ENCODE assay signal across 11 mouse cellular contexts in genomic region chr2:7082376-7083025, GRCm38 (mm10).
A peak's percentile ranks its signal among the peaks of the same experiment; 100 is the strongest.
DNase-seq lines count a peak whose midpoint lies in the region; ATAC-seq and TF ChIP-seq lines count a peak whose summit lies in the region.
"Had no signal": no experiment of that assay in that cellular context is flagged by ENCODE, and none has a peak within 500 bp of the region (broad histone marks: within the 10 kb centered on the region; RNA-seq: fewer than 3 reads in every experiment).

No protein-coding gene starts in this region.

- no peaks in the 10 kb centered on the region for H3K27me3 ChIP-seq in embryonic facial prominence, embryonic 15.5 days
- no peaks in the 10 kb centered on the region for H3K27me3 ChIP-seq in intestine, postnatal 0 days (replicated peaks; ENCODE audit: control insufficient read depth, insufficient read depth, low read length)
- H3K27me3 ChIP-seq: hindbrain, embryonic 15.5 days; liver, embryonic 15.5 days had no signal

- no peak overlapping the region for H3K4me3 ChIP-seq in left cerebral cortex, adult 2 months
- H3K4me3 ChIP-seq in embryonic facial prominence, embryonic 15.5 days (replicated peaks): no peak overlapping the region
- no peak overlapping the region for H3K4me3 ChIP-seq in intestine, postnatal 0 days (ENCODE audit: low read depth, low read length)
- H3K4me3 ChIP-seq: hindbrain, embryonic 15.5 days; liver, embryonic 15.5 days had no signal

- peak; percentile 14; the same call in 1 of the 2 replicates for ATAC-seq in frontal cortex, adult (ENCODE audit: low TSS enrichment)
- ATAC-seq in embryonic facial prominence, embryonic 15.5 days (ENCODE audit: insufficient number of reproducible peaks, low FRiP score, low TSS enrichment, low read depth): no peak
- ATAC-seq in intestine, postnatal 0 days: no peak
- ATAC-seq: CD4-positive, CD25-positive, alpha-beta regulatory T cell, adult 4 months had no signal

- H3K27ac ChIP-seq in left cerebral cortex, adult 2 months: peak overlapping the region; percentile 93
- 0 out of 2 replicates have a peak overlapping the region, but pooled peaks have one; percentile 17 for H3K27ac ChIP-seq in embryonic facial prominence, embryonic 15.5 days (replicated peaks)
- H3K27ac ChIP-seq in intestine, postnatal 0 days (ENCODE audit: low read depth, low read length): no peak overlapping the region
- H3K27ac ChIP-seq: hindbrain, embryonic 15.5 days; liver, embryonic 15.5 days had no signal

- intact Hi-C loops in left cerebral cortex, adult 2 months (cut with DNase I): loop anchor here (5.0 to 10.0 kb wide), 2 partner anchors 210 to 358 kb away; no protein-coding TSS in a partner anchor

- peaks cover 20% of the 10 kb centered on the region for H3K4me1 ChIP-seq in embryonic facial prominence, embryonic 15.5 days
- H3K4me1 ChIP-seq in intestine, postnatal 0 days (replicated peaks; ENCODE audit: control insufficient read depth, insufficient read depth, low read length): no peaks in the 10 kb centered on the region
- H3K4me1 ChIP-seq: liver, embryonic 15.5 days had no signal

- H3K36me3 ChIP-seq in embryonic facial prominence, embryonic 15.5 days: no peaks in the 10 kb centered on the region
- no peaks in the 10 kb centered on the region for H3K36me3 ChIP-seq in intestine, postnatal 0 days (ENCODE audit: control insufficient read depth, insufficient read depth)
- H3K36me3 ChIP-seq: hindbrain, embryonic 15.5 days; liver, embryonic 15.5 days had no signal

- H3K4me2 ChIP-seq in embryonic facial prominence, embryonic 15.5 days (replicated peaks): no peak overlapping the region
- peak overlapping the region; percentile 28; the same call in 1 of the 2 replicates for H3K4me2 ChIP-seq in intestine, postnatal 0 days (replicated peaks; ENCODE audit: low read depth)
- H3K4me2 ChIP-seq: liver, embryonic 15.5 days had no signal

- no peak for DNase-seq in frontal cortex, adult 2 months (ENCODE audit: extremely low spot score in 1 of 2, low spot score in 1 of 2)
- no peak for DNase-seq in left cerebral cortex, adult 2 months (ENCODE audit: extremely low spot score in 1 of 2, low spot score in 2 of 2)
- no peak for DNase-seq in left cerebral cortex, adult 9 months (ENCODE audit: low spot score in 2 of 2)
- DNase-seq in spleen, postnatal 14 days (ENCODE audit: low spot score in 2 of 2): no peak
- no peak for DNase-seq in kidney, postnatal 36 days

- WGBS in embryonic facial prominence, embryonic 15.5 days: 52% methylated on average over 9 of the region's 9 CpGs
- 70% methylated on average over 9 of the region's 9 CpGs for WGBS in intestine, postnatal 0 days

- 0 out of 2 replicates have a peak, but pooled peaks cover under 1% of the 10 kb centered on the region for H3K9me3 ChIP-seq in embryonic facial prominence, embryonic 15.5 days (replicated peaks)
- no peaks in the 10 kb centered on the region for H3K9me3 ChIP-seq in intestine, postnatal 0 days (ENCODE audit: control insufficient read depth)
- H3K9me3 ChIP-seq: liver, embryonic 15.5 days had no signal

- no peak for TF ChIP-seq CTCF in left cerebral cortex, adult 2 months (IDR thresholded peaks at IDR 0.05)
- TF ChIP-seq CTCF in intestine, postnatal 0 days (IDR thresholded peaks at IDR 0.05; ENCODE audit: low read depth): no peak

- H3K9ac ChIP-seq in embryonic facial prominence, embryonic 15.5 days: no peak overlapping the region
- no peak overlapping the region for H3K9ac ChIP-seq in intestine, postnatal 0 days (ENCODE audit: low read depth, low read length)
- H3K9ac ChIP-seq: liver, embryonic 15.5 days had no signal
